In the genomic region with DNA sequence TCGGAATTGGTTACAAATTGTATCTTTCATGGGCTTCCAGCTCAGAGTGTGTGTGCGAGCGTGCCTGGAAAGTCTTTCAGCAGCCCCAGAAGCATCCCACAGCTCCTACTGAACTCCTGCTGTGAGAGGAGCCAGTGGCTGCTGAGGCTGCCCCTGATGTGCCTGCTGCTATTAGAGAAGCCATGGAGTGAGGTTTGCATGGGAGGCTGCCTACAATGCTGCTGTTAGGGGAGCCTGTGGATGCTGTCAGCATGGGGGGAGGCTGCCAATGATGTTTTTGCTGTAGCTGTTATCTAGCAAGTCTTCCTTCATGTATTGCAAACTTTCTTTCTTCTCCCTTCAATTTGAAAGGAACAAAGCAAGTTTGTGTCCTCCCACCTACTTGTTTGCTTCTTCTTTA, we compare ENCODE assay signal across 13 mouse cellular contexts.
"Had no signal": no experiment of that assay in that cellular context is flagged by ENCODE, and none has a peak within 500 bp of the region (broad histone marks: within the 10 kb centered on the region; RNA-seq: fewer than 3 reads in every experiment).

No protein-coding gene starts in this region.

- H3K4me1 ChIP-seq: liver, embryonic 12.5 days; lung, embryonic 15.5 days; megakaryocyte, embryonic 14.5 days; midbrain, embryonic 13.5 days; neural tube, embryonic 12.5 days had no signal

- DNase-seq: kidney, adult 18-20 months; kidney, postnatal 10 days; lung, postnatal 14 days; right cerebral cortex, adult 18-20 months; right cerebral cortex, postnatal 25 days; thymus, postnatal 36 days had no signal

- H3K36me3 ChIP-seq: limb, embryonic 15.5 days; liver, embryonic 12.5 days; lung, embryonic 15.5 days; midbrain, embryonic 13.5 days; neural tube, embryonic 12.5 days had no signal

- H3K4me3 ChIP-seq: limb, embryonic 15.5 days; liver, embryonic 12.5 days; lung, embryonic 15.5 days; megakaryocyte, embryonic 14.5 days; midbrain, embryonic 13.5 days; neural tube, embryonic 12.5 days had no signal

- H3K27me3 ChIP-seq: limb, embryonic 15.5 days; liver, embryonic 12.5 days; lung, embryonic 15.5 days; megakaryocyte, embryonic 14.5 days; midbrain, embryonic 13.5 days; neural tube, embryonic 12.5 days had no signal

- H3K27ac ChIP-seq: limb, embryonic 15.5 days; liver, embryonic 12.5 days; lung, embryonic 15.5 days; macrophage; midbrain, embryonic 13.5 days; neural tube, embryonic 12.5 days had no signal

- H3K9me3 ChIP-seq: limb, embryonic 15.5 days; liver, embryonic 12.5 days; lung, embryonic 15.5 days; midbrain, embryonic 13.5 days; neural tube, embryonic 12.5 days had no signal
